Mouse (Mus musculus): Measurements from ENCODE around the gene Spg11.

- no peak for TF ChIP-seq CTCF (IDR thresholded peaks at IDR 0.05; ENCODE audit: extremely low read depth, insufficient read depth, insufficient read length, insufficient replicate concordance)
- TF ChIP-seq POLR2A (IDR thresholded peaks at IDR 0.05; ENCODE audit: low read depth, low read length) = peak; percentile 99
Observed at GRCm38 (mm10) chr2:122147508-122148241, 29.5 kb upstream of the Spg11 start, which contains the start of gene B2m.
